Mouse (Mus musculus): ENCODE results near the gene Myh9. TPM values are rescaled to one million over a fixed set of nuclear protein-coding genes. Genes with fewer than 3 reads are reported as not detected.

Myh9 gene
- polyA plus RNA-seq, 1 experiment: 29.9 TPM

- TF ChIP-seq POLR2A (IDR thresholded peaks at IDR 0.05; ENCODE audit: borderline replicate concordance, extremely low read depth, insufficient read depth, insufficient read length, poor library complexity, severe bottlenecking) (no peak), CTCF (IDR thresholded peaks at IDR 0.05; ENCODE audit: borderline replicate concordance, extremely low read depth, insufficient read depth, insufficient read length) (no peak)
Measured at GRCm38 (mm10) chr15:77831754-77832457, 10.1 kb downstream of the Myh9 start.

GRCm38 (mm10) chr15:77831138-77831579, 10.8 kb downstream of the Myh9 start:
- no peak for DNase-seq (ENCODE audit: low read depth)
- no peak for TF ChIP-seq CTCF (IDR thresholded peaks at IDR 0.05; ENCODE audit: borderline replicate concordance, extremely low read depth, insufficient read depth, insufficient read length)
- no peak for TF ChIP-seq POLR2A (IDR thresholded peaks at IDR 0.05; ENCODE audit: borderline replicate concordance, extremely low read depth, insufficient read depth, insufficient read length, poor library complexity, severe bottlenecking)

More at GRCm38 (mm10) chr15:77831754-77832457, 10.1 kb downstream of the Myh9 start:
- DNase-seq (ENCODE audit: low read depth): no peak

GRCm38 (mm10) chr15:77830481-77831137, 11.4 kb downstream of the Myh9 start:
- no peak for DNase-seq (ENCODE audit: low read depth)
- TF ChIP-seq CTCF (IDR thresholded peaks at IDR 0.05; ENCODE audit: borderline replicate concordance, extremely low read depth, insufficient read depth, insufficient read length): no peak
- TF ChIP-seq POLR2A (IDR thresholded peaks at IDR 0.05; ENCODE audit: borderline replicate concordance, extremely low read depth, insufficient read depth, insufficient read length, poor library complexity, severe bottlenecking): no peak

- TF ChIP-seq POLR2A (IDR thresholded peaks at IDR 0.05; ENCODE audit: borderline replicate concordance, extremely low read depth, insufficient read depth, insufficient read length, poor library complexity, severe bottlenecking) (no peak), CTCF (IDR thresholded peaks at IDR 0.05; ENCODE audit: borderline replicate concordance, extremely low read depth, insufficient read depth, insufficient read length) (no peak)
- no peak for DNase-seq (ENCODE audit: low read depth)
Measured at GRCm38 (mm10) chr15:77829542-77829941, 12.4 kb downstream of the Myh9 start.

- DNase-seq (ENCODE audit: low read depth): no peak
- no peak for TF ChIP-seq CTCF (IDR thresholded peaks at IDR 0.05; ENCODE audit: borderline replicate concordance, extremely low read depth, insufficient read depth, insufficient read length)
- no peak for TF ChIP-seq POLR2A (IDR thresholded peaks at IDR 0.05; ENCODE audit: borderline replicate concordance, extremely low read depth, insufficient read depth, insufficient read length, poor library complexity, severe bottlenecking)
Measured at GRCm38 (mm10) chr15:77828910-77829309, 13.1 kb downstream of the Myh9 start.

GRCm38 (mm10) chr15:77828242-77828641, 13.7 kb downstream of the Myh9 start:
- DNase-seq (ENCODE audit: low read depth): no peak
- TF ChIP-seq CTCF (IDR thresholded peaks at IDR 0.05; ENCODE audit: borderline replicate concordance, extremely low read depth, insufficient read depth, insufficient read length): no peak
- TF ChIP-seq POLR2A (IDR thresholded peaks at IDR 0.05; ENCODE audit: borderline replicate concordance, extremely low read depth, insufficient read depth, insufficient read length, poor library complexity, severe bottlenecking): no peak

- DNase-seq (ENCODE audit: low read depth): no peak
- TF ChIP-seq CTCF (IDR thresholded peaks at IDR 0.05; ENCODE audit: borderline replicate concordance, extremely low read depth, insufficient read depth, insufficient read length): no peak
- TF ChIP-seq POLR2A (IDR thresholded peaks at IDR 0.05; ENCODE audit: borderline replicate concordance, extremely low read depth, insufficient read depth, insufficient read length, poor library complexity, severe bottlenecking): no peak
Measured at GRCm38 (mm10) chr15:77827794-77828193, 14.2 kb downstream of the Myh9 start.

GRCm38 (mm10) chr15:77827379-77827778, 14.6 kb downstream of the Myh9 start:
- DNase-seq (ENCODE audit: low read depth): no peak
- TF ChIP-seq CTCF (IDR thresholded peaks at IDR 0.05; ENCODE audit: borderline replicate concordance, extremely low read depth, insufficient read depth, insufficient read length) (no peak), POLR2A (IDR thresholded peaks at IDR 0.05; ENCODE audit: borderline replicate concordance, extremely low read depth, insufficient read depth, insufficient read length, poor library complexity, severe bottlenecking) (no peak)

GRCm38 (mm10) chr15:77825382-77825781, 16.6 kb downstream of the Myh9 start:
- no peak for DNase-seq (ENCODE audit: low read depth)
- TF ChIP-seq CTCF (IDR thresholded peaks at IDR 0.05; ENCODE audit: borderline replicate concordance, extremely low read depth, insufficient read depth, insufficient read length) (no peak), POLR2A (IDR thresholded peaks at IDR 0.05; ENCODE audit: borderline replicate concordance, extremely low read depth, insufficient read depth, insufficient read length, poor library complexity, severe bottlenecking) (no peak)

- TF ChIP-seq CTCF (IDR thresholded peaks at IDR 0.05; ENCODE audit: borderline replicate concordance, extremely low read depth, insufficient read depth, insufficient read length) (no peak), POLR2A (IDR thresholded peaks at IDR 0.05; ENCODE audit: borderline replicate concordance, extremely low read depth, insufficient read depth, insufficient read length, poor library complexity, severe bottlenecking) (no peak)
- DNase-seq (ENCODE audit: low read depth): no peak
Measured at GRCm38 (mm10) chr15:77824321-77824720, 17.7 kb downstream of the Myh9 start.

GRCm38 (mm10) chr15:77823634-77824033, 18.3 kb downstream of the Myh9 start:
- no peak for DNase-seq (ENCODE audit: low read depth)
- TF ChIP-seq CTCF (IDR thresholded peaks at IDR 0.05; ENCODE audit: borderline replicate concordance, extremely low read depth, insufficient read depth, insufficient read length) (no peak), POLR2A (IDR thresholded peaks at IDR 0.05; ENCODE audit: borderline replicate concordance, extremely low read depth, insufficient read depth, insufficient read length, poor library complexity, severe bottlenecking) (no peak)

Measured in brain, embryonic 14.5 days (tissue).